Comparison of ENCODE assay signal across 8 mouse cellular contexts in genomic region chrX:73524318-73525222, GRCm38 (mm10). TPM values are rescaled to one million over a fixed set of nuclear protein-coding genes. Genes with fewer than 3 reads are reported as not detected.
DNase-seq lines count a peak whose midpoint lies in the region; ATAC-seq lines count a peak whose summit lies in the region.

No protein-coding gene starts in this region.

- no peak for DNase-seq in midbrain, embryonic 11.5 days (ENCODE audit: low spot score, missing footprints)
- DNase-seq in midbrain, embryonic 10.5 days (ENCODE audit: low spot score) = no peak
- peak; percentile 84 for DNase-seq in cerebellum, adult 9-10 months
- peak; percentile 79 for DNase-seq in retina, postnatal 1 day
- no peak for DNase-seq in heart, adult 18-20 months
- no peak for DNase-seq in left cerebral cortex, adult 9 months (ENCODE audit: low spot score in 2 of 2)

- 68% methylated on average over 8 of the region's 9 CpGs for WGBS in midbrain, embryonic 11.5 days
- WGBS in midbrain, embryonic 10.5 days = 93% methylated on average over 8 of the region's 9 CpGs
- WGBS in hindbrain, embryonic 12.5 days = 64% methylated on average over 8 of the region's 9 CpGs

- no peaks in the 10 kb centered on the region for H3K36me3 ChIP-seq in midbrain, embryonic 11.5 days (ENCODE audit: control insufficient read depth, insufficient read depth, low read length)
- H3K36me3 ChIP-seq in midbrain, embryonic 10.5 days = no peaks in the 10 kb centered on the region
- no peaks in the 10 kb centered on the region for H3K36me3 ChIP-seq in hindbrain, embryonic 12.5 days

- H3K4me3 ChIP-seq in midbrain, embryonic 11.5 days (ENCODE audit: low read depth, low read length) = no peak overlapping the region
- no peak overlapping the region for H3K4me3 ChIP-seq in midbrain, embryonic 10.5 days
- H3K4me3 ChIP-seq in hindbrain, embryonic 12.5 days = no peak overlapping the region

- H3K27me3 ChIP-seq in midbrain, embryonic 11.5 days (ENCODE audit: control insufficient read depth, insufficient read depth, low read length) = no peaks in the 10 kb centered on the region
- H3K27me3 ChIP-seq in midbrain, embryonic 10.5 days (ENCODE audit: low read depth, poor library complexity, severe bottlenecking) = peaks cover 70% of the 10 kb centered on the region
- peaks cover 5% of the 10 kb centered on the region; the same call in 1 of the 2 replicates for H3K27me3 ChIP-seq in hindbrain, embryonic 12.5 days

- H3K4me2 ChIP-seq in midbrain, embryonic 11.5 days = no peak overlapping the region
- H3K4me2 ChIP-seq in hindbrain, embryonic 12.5 days (replicated peaks) = no peak overlapping the region

- no peaks in the 10 kb centered on the region for H3K9me3 ChIP-seq in midbrain, embryonic 11.5 days (ENCODE audit: control insufficient read depth, low read length)
- H3K9me3 ChIP-seq in midbrain, embryonic 10.5 days (replicated peaks) = no peaks in the 10 kb centered on the region
- H3K9me3 ChIP-seq in hindbrain, embryonic 12.5 days (replicated peaks) = no peaks in the 10 kb centered on the region

- H3K4me1 ChIP-seq in midbrain, embryonic 11.5 days (ENCODE audit: control insufficient read depth, insufficient read depth, low read length) = no peaks in the 10 kb centered on the region
- H3K4me1 ChIP-seq in midbrain, embryonic 10.5 days = no peaks in the 10 kb centered on the region
- H3K4me1 ChIP-seq in hindbrain, embryonic 12.5 days = no peaks in the 10 kb centered on the region

- peak; percentile 81 for ATAC-seq in midbrain, embryonic 11.5 days (ENCODE audit: low FRiP score)
- peak; percentile 89 for ATAC-seq in hindbrain, embryonic 12.5 days (ENCODE audit: low FRiP score)
- ATAC-seq in megakaryocyte-erythroid progenitor cell, adult 5-6 weeks (replicated peaks; ENCODE audit: low FRiP score, low TSS enrichment, poor library complexity, severe bottlenecking) = no peak

- no peak overlapping the region for H3K27ac ChIP-seq in midbrain, embryonic 11.5 days (ENCODE audit: low read depth, low read length)
- no peak overlapping the region for H3K27ac ChIP-seq in midbrain, embryonic 10.5 days (replicated peaks)
- H3K27ac ChIP-seq in hindbrain, embryonic 12.5 days = no peak overlapping the region

- no peak overlapping the region for H3K9ac ChIP-seq in midbrain, embryonic 11.5 days (ENCODE audit: low read length)
- no peak overlapping the region for H3K9ac ChIP-seq in hindbrain, embryonic 12.5 days

RNA-seq across cellular contexts. Expression of gene Atp2b3, which starts 21.7 kb away (rescaled TPM):
- polyA plus RNA-seq in midbrain, embryonic 11.5 days (2014; fragmentation: Nextera tagmentation; extraction: Ambion mirVana) = 0.25 and 0.30 TPM in 2 replicates
- polyA plus RNA-seq in midbrain, embryonic 10.5 days (2016; fragmentation: Nextera tagmentation; extraction: Ambion mirVana) = 0.17 and 0.19 TPM in 2 replicates
- 1.6 and 1.7 TPM in 2 replicates for polyA plus RNA-seq in hindbrain, embryonic 12.5 days (2016; fragmentation: Nextera tagmentation; extraction: Ambion mirVana)
- not detected in 2 replicates for total RNA-seq in megakaryocyte-erythroid progenitor cell, adult 5-6 weeks (2014; fragmentation: Nextera tagmentation)
- total RNA-seq in megakaryocyte-erythroid progenitor cell, adult 5-6 weeks (2017) = not detected in 2 replicates
- under 1 TPM; 0.17 to 0.28 TPM for total RNA-seq in heart, adult 18-20 months (2021)

RNA-seq across cellular contexts. Expression of gene Bgn, which starts 41.2 kb away (rescaled TPM):
- polyA plus RNA-seq in midbrain, embryonic 11.5 days (2014; fragmentation: Nextera tagmentation; extraction: Ambion mirVana) = 42.1 and 43.4 TPM in 2 replicates
- 16.4 and 27.9 TPM in 2 replicates for polyA plus RNA-seq in midbrain, embryonic 10.5 days (2016; fragmentation: Nextera tagmentation; extraction: Ambion mirVana)
- polyA plus RNA-seq in hindbrain, embryonic 12.5 days (2016; fragmentation: Nextera tagmentation; extraction: Ambion mirVana) = 43.9 and 49.2 TPM in 2 replicates
- total RNA-seq in megakaryocyte-erythroid progenitor cell, adult 5-6 weeks (2014; fragmentation: Nextera tagmentation) = 5.3 TPM in 1 of 2 replicates, not detected in the other
- 0.50 and 2.4 TPM in 2 replicates for total RNA-seq in megakaryocyte-erythroid progenitor cell, adult 5-6 weeks (2017)
- 100 to 1,000 TPM; 174 to 186 TPM for total RNA-seq in heart, adult 18-20 months (2021)

Comparison
In these comparisons a context has a peak if more than half of its experiments do, and no peak if none do; other contexts are left out.
1. DNase-seq: peak in cerebellum, adult 9-10 months (single experiment) and retina, postnatal 1 day (single experiment); none in midbrain, embryonic 11.5 days (single experiment), midbrain, embryonic 10.5 days (single experiment), heart, adult 18-20 months (0 of 2) and left cerebral cortex, adult 9 months (0 of 2).